Mouse (Mus musculus): ENCODE measurements around the gene Chmp6.
A peak's percentile ranks its signal among the peaks of the same experiment; 100 is the strongest.

Chmp6 gene

GRCm38 (mm10) chr11:119913291-119913934 is at the start of gene Chmp6:
Gene Chmp6 (plus strand): TSS chr11:119913441.
- peak; percentile 95 to 96 for DNase-seq

- DNase-seq: no peak
Observed at GRCm38 (mm10) chr11:119866837-119867236, 46.4 kb upstream of the Chmp6 start.

- no peak for DNase-seq
Observed at GRCm38 (mm10) chr11:119868138-119868537, 45.1 kb upstream of the Chmp6 start.

GRCm38 (mm10) chr11:119868556-119868955 is 44.7 kb upstream of the Chmp6 start:
- no peak for DNase-seq

GRCm38 (mm10) chr11:119871141-119871540 is 42.1 kb upstream of the Chmp6 start:
- DNase-seq: no peak

- DNase-seq: no peak
Observed at GRCm38 (mm10) chr11:119873643-119874042, 39.6 kb upstream of the Chmp6 start.

GRCm38 (mm10) chr11:119874841-119875240 is 38.4 kb upstream of the Chmp6 start:
- no peak for DNase-seq

- no peak for DNase-seq
Observed at GRCm38 (mm10) chr11:119875685-119876084, 37.6 kb upstream of the Chmp6 start.

- DNase-seq: no peak
Observed at GRCm38 (mm10) chr11:119877124-119877523, 36.1 kb upstream of the Chmp6 start.

GRCm38 (mm10) chr11:119879573-119879972 is 33.7 kb upstream of the Chmp6 start:
- DNase-seq: no peak

- DNase-seq: no peak
Observed at GRCm38 (mm10) chr11:119883646-119884045, 29.6 kb upstream of the Chmp6 start.

- no peak for DNase-seq
Observed at GRCm38 (mm10) chr11:119889966-119890365, 23.3 kb upstream of the Chmp6 start.

- DNase-seq: peak; percentile 50
Observed at GRCm38 (mm10) chr11:119891601-119892215, 21.5 kb upstream of the Chmp6 start.

- no peak for DNase-seq
Observed at GRCm38 (mm10) chr11:119893667-119894236, 19.5 kb upstream of the Chmp6 start.

- DNase-seq: no peak
Observed at GRCm38 (mm10) chr11:119894634-119895033, 18.6 kb upstream of the Chmp6 start.

GRCm38 (mm10) chr11:119897041-119897440 is 16.2 kb upstream of the Chmp6 start:
- DNase-seq: no peak

GRCm38 (mm10) chr11:119898976-119899375 is 14.3 kb upstream of the Chmp6 start:
- DNase-seq: no peak

GRCm38 (mm10) chr11:119901174-119901573 is 12.1 kb upstream of the Chmp6 start:
- DNase-seq: no peak

- no peak for DNase-seq
Observed at GRCm38 (mm10) chr11:119902891-119903290, 10.3 kb upstream of the Chmp6 start.

GRCm38 (mm10) chr11:119904621-119905286 is 8.5 kb upstream of the Chmp6 start:
- peak; percentile 80 to 84 for DNase-seq

- DNase-seq: peak; percentile 70
Observed at GRCm38 (mm10) chr11:119905794-119906193, 7.4 kb upstream of the Chmp6 start.

- no peak for DNase-seq
Observed at GRCm38 (mm10) chr11:119907006-119907650, 6.1 kb upstream of the Chmp6 start.

GRCm38 (mm10) chr11:119907711-119908110 is 5.5 kb upstream of the Chmp6 start:
- no peak for DNase-seq

Data from cerebellum, postnatal 36 days (tissue).